Mouse (Mus musculus) cortical plate, adult 2 months (tissue): ENCODE measurements around the gene Hes3. TPM values are rescaled to one million over a fixed set of nuclear protein-coding genes. Genes with fewer than 3 reads are reported as not detected.

ENCODE experiments used
- H3K27ac ChIP-seq: fragments of 200-500 bp; 2 replicates; pipeline ENCODE4 v1.5.1; 2012; ENCODE audit warnings: low read length, control low read depth, inconsistent platforms; ENCODE audit not compliant: insufficient read depth
- H3K4me1 ChIP-seq: fragments of 200-500 bp; 2 replicates; pipeline ENCODE4 v1.6.1; 2011; ENCODE audit warnings: low read length; ENCODE audit not compliant: control insufficient read depth, insufficient read depth
- H3K4me3 ChIP-seq: fragments of 200-500 bp; 2 replicates; pipeline ENCODE4 v1.5.1; 2011; ENCODE audit warnings: mild to moderate bottlenecking, low read length, control low read depth; ENCODE audit not compliant: insufficient read depth
- CTCF ChIP-seq: fragments of 200-500 bp; IDR thresholded peaks from 2 replicates; pipeline ENCODE4 v1.5.1; 2011; ENCODE audit warnings: mild to moderate bottlenecking, control low read depth, low read length; ENCODE audit not compliant: insufficient read depth; ENCODE audit errors: extremely low read depth
- POLR2A ChIP-seq: fragments of 200-500 bp; IDR thresholded peaks from 2 replicates; pipeline ENCODE4 v1.6.1; 2011; ENCODE audit warnings: mild to moderate bottlenecking, low read length, control low read depth; ENCODE audit not compliant: insufficient read depth; ENCODE audit errors: extremely low read depth
- polyA plus RNA-seq: library from polyadenylated mRNA; depleted of rRNA; stranded (reverse); fragments of >200 nt; gene quantifications from 2 replicates; pipeline ENCODE4 v1.2.3, GENCODE M21; 2012; rRNA removed

Gene Hes3
- 1.1 and 1.2 TPM in 2 replicates for polyA plus RNA-seq

DNA sequence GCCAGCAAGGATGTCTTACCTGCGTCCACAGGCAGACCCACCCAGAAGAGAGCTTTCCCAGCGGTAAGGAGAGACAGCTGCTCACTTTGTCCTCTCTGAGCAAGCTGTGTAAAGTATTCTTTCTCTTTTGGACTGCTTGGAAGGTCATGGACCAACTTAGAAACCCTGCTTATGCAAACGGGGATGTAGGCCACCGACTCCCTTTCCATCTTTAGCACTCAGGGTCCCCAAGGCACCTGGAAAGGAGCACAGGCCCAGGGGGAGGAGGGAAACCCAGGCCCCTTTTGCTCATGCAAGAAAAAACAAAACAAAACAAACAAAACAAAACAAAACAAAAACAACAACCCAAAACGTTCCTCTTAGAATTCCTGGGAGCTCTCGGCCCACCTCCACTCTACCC is at the start of gene Hes3:
TSS of gene Hes3 (minus strand) at position 101 of the 400 bp plus-strand sequence.
- no peaks in the 10 kb centered on the region for H3K4me1 ChIP-seq
- TF ChIP-seq CTCF (no peak), POLR2A (no peak)
- no peak within 1 kb of the TSS for H3K27ac ChIP-seq
- no peak within 1 kb of the TSS for H3K4me3 ChIP-seq

DNA sequence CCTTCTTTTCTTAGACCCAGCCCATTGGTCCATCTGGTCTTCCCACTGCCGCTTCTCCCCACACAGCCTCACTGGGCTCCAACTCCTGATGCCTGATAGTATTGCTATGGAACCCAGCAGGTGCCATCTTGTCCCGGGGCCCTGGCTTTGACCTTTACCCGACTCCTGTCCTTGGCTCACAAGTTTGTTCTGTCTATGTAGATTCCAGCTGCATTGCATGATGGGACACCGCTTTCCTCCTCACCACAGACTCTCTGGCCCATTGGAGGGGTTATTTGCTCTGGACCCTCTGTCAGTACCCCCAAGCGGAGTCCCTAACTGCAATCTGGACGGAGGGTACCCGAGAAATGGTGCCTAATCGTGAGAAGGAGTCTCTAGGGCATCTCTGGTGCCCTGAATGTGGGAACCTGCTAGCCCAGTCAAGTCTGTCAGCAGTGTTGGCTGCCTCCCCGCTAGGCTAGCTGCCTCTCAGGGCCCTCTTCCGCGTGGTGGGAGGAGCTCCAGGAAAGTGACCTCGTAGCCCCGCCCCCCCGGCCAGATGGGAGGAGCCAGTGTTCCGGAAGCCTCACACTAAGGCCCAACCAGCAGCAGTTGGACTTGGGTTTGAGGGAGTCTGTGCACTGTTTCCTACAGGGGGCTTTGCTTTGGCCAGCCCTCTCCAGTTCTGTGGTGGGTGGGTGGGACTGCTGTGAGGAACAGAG is 49.3 kb upstream of the Hes3 start:
- H3K27ac ChIP-seq = no peak overlapping the region
- H3K4me3 ChIP-seq = peak overlapping the region; percentile 84; the same call in 1 of the 2 replicates
- TF ChIP-seq POLR2A (no peak), CTCF (no peak)
- peaks cover 19% of the 10 kb centered on the region for H3K4me1 ChIP-seq

DNA sequence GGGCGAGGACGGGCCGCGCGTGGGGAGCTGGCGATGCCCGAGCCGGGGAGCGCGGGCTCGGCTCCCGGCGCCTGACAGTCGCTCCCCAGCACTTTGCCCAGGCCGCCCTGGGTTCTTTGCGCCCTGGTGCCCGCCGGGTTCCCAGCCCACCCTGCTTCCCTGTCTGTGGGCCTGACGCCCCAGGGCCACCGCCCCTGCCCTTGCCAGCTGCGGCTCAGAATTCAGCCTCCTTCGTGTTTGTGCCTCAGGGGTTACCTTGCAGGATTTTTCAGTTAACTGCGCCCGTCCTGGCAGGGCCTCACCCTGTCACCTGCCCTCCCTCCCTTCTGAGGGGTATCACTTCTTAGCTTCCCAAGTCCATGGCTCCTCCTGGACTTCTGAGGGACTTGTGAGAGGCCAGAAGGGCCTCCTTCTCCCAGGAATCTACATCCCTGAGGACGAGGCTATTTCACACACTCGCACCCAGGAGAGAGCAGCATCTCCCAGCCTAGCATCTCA is 47.9 kb upstream of the Hes3 start:
- H3K4me3 ChIP-seq = peak overlapping the region; percentile 84
- H3K27ac ChIP-seq = peak overlapping the region; percentile 80
- peaks cover 11% of the 10 kb centered on the region for H3K4me1 ChIP-seq
- no peak for TF ChIP-seq CTCF
- no peak for TF ChIP-seq POLR2A

DNA sequence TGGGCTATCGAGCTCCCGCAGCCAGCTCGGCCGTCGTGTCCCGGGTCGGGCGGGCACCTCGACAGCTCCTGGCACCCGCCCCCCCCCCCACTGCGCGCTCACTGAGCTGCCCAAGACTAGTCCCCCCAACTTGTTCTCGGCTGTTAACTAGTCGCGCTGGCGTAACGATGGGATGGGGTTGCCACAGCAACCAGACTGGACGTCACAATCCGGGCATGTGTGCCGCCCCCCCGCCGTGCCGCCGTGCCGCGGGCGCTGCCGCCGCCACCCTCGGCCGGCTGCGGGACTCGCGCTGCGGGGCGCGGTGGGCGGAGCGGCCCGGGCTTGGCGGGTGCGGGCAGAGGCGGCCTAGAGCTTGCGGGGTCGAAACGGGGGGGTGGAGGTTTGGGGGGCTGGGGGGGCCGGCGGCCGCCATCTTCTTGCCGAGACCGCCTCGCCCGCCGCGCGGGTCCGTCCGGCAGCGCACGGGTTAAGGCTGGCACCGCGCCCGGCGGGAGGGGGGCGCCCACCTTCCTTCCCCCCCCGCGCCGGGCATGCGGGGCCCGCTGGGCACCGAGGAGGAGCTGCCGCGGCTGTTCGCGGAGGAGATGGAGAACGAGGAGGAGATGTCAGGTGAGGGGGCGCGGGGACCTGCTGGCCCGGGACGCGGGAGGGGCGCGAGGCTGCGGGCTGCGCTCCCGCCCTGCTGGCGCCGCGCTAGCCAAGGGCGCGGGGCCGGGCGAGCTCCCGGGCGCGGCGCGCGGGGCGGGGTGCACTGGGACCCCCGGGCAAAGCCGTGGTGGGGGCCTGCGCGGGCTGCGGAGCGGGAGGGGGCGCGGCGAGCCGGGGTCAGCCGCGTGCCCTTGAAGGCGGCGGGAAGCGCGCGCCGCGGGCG is 47.2 kb upstream of the Hes3 start, which contains the start of gene Chd5:
TSS of gene Chd5 (plus strand) at position 233 of the 874 bp plus-strand sequence.
- Histone ChIP-seq H3K4me3 (peak within 1 kb of the TSS; percentile 84), H3K27ac (peak within 1 kb of the TSS; percentile 80), H3K4me1 (peaks cover 10% of the 10 kb centered on the region; the same call in 1 of the 2 replicates)
- TF ChIP-seq POLR2A (no peak), CTCF (no peak)

DNA sequence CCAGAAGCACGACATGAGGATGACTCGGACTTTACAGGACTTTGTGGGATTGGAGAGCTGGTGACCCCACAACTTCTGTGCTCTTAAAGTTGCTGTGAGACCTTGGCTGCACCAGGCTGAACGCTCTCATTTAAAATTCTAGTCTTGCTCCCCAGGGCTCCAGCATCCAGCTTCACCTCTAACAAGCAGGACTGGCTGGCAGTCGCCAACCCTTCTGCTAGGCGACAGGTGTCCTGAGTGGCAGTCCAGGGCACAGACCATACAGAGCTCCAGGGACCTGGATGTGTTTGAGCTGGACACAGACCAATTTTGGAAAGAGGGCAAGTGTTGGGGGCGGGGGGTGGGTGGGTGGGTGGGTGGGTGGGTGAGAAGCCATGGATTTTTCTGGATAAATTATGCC is 46.3 kb upstream of the Hes3 start:
- H3K4me3 ChIP-seq = no peak overlapping the region
- H3K4me1 ChIP-seq = peaks cover 9% of the 10 kb centered on the region; the same call in 1 of the 2 replicates
- TF ChIP-seq CTCF (no peak), POLR2A (no peak)
- H3K27ac ChIP-seq = no peak overlapping the region

DNA sequence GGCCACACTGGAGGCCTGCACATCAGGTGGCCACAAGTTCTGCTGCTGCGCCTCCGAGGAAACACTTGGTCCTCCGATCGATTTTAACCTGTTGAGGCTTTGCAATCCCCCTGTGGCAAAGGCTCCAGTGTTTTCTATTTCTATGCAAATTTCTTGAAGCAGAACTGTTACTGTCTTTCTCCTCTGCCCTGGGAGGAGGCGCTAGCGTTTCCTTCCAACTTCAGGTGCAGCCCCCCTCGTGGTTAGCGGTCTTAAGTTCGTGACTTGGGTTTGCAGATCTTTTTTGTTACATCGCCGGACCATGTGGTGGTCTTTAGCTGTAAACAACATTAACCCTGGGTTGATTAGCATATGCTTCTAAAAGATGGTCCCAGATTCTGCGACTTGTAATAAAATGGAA is 42.1 kb upstream of the Hes3 start:
- no peak for TF ChIP-seq CTCF
- no peak for TF ChIP-seq POLR2A
- Histone ChIP-seq H3K4me3 (no peak overlapping the region), H3K4me1 (no peaks in the 10 kb centered on the region), H3K27ac (no peak overlapping the region)

DNA sequence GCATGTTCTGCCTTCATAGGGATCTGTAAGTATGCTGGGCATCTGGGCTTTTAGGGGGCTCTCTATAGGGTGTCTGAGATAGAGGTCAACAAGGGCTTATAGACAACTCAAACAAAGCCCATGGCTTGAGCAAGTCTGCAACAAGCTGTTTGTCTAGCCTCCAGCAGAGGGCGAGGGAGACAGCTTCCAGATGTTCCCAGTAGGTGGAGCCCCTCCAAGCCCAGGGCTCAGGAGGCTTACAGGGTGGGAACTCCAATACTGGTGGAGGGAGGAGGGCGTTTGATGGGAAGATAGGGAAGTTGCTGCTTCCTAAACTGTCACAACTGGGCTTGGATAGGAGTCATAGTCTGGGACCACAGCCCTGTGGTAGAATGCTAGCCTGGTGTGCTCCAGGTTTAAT is 41.5 kb upstream of the Hes3 start:
- TF ChIP-seq CTCF = peak; percentile 100
- TF ChIP-seq POLR2A = no peak
- no peaks in the 10 kb centered on the region for H3K4me1 ChIP-seq
- no peak overlapping the region for H3K27ac ChIP-seq
- H3K4me3 ChIP-seq = no peak overlapping the region

DNA sequence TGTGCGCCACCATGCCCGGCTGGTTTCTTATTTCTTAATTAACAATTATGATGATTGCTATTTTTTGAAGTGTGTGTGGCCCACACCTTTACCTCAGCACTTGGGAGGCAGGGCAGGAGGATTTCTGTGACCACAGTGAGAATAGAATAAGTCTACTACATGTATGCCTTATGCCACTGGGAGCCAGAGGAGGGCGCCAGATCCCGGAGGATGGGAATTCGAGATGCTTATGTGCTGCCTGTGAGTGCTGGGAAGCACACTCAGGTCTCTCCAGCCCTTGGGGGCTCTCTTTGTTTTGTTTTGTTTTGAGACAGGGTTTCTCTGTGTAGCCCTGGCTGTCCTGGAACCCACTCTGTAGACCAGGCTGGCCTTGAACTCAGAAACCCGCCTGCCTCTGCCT is 37.2 kb upstream of the Hes3 start:
- no peak overlapping the region for H3K27ac ChIP-seq
- no peak overlapping the region for H3K4me3 ChIP-seq
- peaks cover 4% of the 10 kb centered on the region; the same call in 1 of the 2 replicates for H3K4me1 ChIP-seq
- TF ChIP-seq CTCF = peak; percentile 29
- TF ChIP-seq POLR2A = no peak

DNA sequence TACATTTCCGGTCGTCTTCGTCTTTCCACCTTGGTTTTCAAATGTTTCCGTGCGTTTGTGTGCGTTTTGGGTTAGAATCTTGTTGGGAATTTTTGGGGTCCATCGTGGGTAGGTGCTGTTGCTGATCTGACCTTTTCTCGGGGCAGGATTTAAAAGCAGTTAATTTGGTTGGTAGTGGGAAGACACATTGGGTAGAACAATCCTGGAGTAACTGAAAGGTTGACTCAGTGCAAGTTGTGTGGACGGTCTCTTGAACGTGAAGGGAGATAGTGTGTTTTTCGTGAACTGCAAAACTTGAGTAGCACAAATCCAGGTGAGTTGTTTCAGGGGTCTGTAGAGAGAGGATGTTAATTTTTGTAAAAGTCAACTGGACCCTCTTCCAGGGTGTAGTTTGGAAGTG is 35.1 kb upstream of the Hes3 start:
- no peak for TF ChIP-seq CTCF
- no peak for TF ChIP-seq POLR2A
- Histone ChIP-seq H3K4me1 (peaks cover 4% of the 10 kb centered on the region; the same call in 1 of the 2 replicates), H3K4me3 (peak overlapping the region; percentile 46), H3K27ac (no peak overlapping the region)
